Mouse (Mus musculus) large intestine, adult 2 months (tissue): ENCODE data around the gene Olfr161. TPM values are rescaled to one million over a fixed set of nuclear protein-coding genes. Genes with fewer than 3 reads are reported as not detected.
"Not testable (repeated sequence)": the region's sequence is repeated elsewhere in the genome, so short reads cannot be mapped to it uniquely, and the experiment has no call there.

ENCODE experiments used
- DNase-seq: peaks from one replicate; pipeline ENCODE4 v3.0.0-alpha.2; 2012; ENCODE audit warnings: low read depth, low spot score
- WGBS: fragments of 180-500 bp; shearing (Covaris S2); methylation state at CpG from one replicate; pipeline ENCODE4 v1.1.7; 2018; 5-methylcytosine and 5-hydroxymethylcytosine counted together
- polyA plus RNA-seq: library from polyadenylated mRNA; depleted of rRNA; stranded (reverse); fragments of >200 nt; gene quantifications from 2 replicates; pipeline ENCODE4 v1.2.3, GENCODE M21; 2012; rRNA removed

The Olfr161 gene
- not detected in 2 replicates for polyA plus RNA-seq

DNA sequence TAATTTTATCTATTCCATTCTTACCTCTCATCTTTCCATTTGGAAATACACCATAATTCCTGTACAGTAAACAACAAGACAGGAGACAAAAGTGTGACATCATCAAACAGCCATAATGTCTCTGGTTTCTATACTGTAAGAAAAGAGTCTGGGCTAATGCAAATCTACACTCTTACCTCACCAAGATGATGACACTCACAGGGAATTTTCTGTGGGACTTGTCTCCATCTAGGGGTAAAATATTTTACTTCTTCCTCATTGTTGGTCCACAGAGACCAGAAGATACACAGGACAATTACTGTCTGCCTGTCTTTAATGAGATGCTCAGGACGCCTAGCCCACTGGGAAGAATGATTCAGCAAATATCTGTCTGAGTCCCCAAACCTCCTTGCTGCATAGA, at the start of gene Olfr161:
TSS of gene Olfr161 (plus strand) at position 352 of the 400 bp plus-strand sequence.
- WGBS: 66% methylated on average over 1 of the region's 1 CpGs
- no peak for DNase-seq

DNA sequence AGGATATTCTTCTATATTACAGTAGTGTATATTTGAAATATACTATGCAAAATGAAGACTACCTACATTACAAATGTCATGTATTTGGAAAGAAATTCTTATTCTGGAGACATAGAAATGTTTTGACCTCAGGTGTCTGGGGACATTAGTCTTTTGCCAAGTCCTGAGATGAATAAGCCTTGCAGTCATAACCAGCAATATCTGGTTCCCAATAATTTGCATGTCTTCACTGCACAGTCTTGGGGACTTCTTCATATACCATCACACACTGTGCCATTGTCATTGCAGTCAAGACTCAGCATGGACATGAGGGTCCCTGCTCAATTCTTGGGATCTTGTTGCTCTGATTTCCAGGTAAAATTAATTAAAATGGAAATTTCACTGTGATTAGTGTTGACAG, 27.3 kb upstream of the Olfr161 start:
- no peak for DNase-seq

GRCm38 (mm10) chr16:3577658-3578057, 13.2 kb upstream of the Olfr161 start:
- 66% methylated on average over 1 of the region's 1 CpGs for WGBS
- not testable (repeated sequence) for DNase-seq

DNA sequence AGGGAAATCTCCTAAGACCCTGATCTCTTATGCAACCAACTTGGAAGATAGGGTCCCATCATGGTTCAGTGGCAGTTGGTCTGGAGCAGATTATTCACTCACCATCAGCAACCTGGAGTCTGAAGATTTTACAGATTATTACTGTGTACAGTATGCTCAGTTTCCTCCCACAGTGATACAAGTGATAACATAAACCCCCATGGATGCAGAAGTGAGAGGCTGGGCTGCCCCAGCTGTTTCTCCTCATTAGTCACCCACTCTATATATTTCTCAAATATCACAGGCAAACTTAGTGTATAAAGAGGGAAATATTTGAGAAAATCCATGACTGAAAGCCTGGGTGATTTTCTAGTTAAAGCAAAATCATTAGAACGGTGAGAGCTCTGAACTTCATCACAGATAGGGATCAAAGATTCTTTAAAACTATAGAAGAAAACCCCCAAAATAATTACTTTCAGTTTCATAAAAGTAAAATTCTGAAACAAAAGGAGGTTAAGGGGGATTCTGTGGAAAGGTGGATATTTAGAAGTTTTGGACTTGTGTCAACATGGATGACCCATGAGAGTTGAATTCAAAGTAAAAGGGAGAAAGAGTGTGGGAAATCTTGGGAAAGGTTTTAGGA, 12.5 kb upstream of the Olfr161 start:
- WGBS: 80% methylated on average over 1 of the region's 1 CpGs
- DNase-seq: not testable (repeated sequence)

DNA sequence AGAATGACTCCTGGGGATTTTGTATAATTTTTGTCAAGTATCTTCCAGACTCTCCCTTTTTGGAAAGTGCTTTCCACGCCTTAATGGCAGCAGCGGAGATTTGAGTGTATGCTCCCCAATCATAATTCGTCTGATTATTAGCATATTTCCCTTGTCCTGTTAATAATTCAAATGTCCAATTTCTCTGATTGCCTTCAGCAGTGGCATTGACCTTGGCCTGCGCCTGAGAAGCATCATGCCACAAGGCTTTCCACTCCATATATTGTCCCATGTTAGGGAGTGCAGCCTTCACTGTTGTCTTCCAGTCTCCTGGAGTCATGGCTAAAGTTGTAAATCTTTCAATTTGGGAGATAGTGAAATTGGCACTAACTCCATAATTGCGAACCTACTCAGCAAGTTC, 40.5 kb downstream of the Olfr161 start:
- not testable (repeated sequence) for DNase-seq
- WGBS: 85% methylated on average over 5 of the region's 5 CpGs

DNA sequence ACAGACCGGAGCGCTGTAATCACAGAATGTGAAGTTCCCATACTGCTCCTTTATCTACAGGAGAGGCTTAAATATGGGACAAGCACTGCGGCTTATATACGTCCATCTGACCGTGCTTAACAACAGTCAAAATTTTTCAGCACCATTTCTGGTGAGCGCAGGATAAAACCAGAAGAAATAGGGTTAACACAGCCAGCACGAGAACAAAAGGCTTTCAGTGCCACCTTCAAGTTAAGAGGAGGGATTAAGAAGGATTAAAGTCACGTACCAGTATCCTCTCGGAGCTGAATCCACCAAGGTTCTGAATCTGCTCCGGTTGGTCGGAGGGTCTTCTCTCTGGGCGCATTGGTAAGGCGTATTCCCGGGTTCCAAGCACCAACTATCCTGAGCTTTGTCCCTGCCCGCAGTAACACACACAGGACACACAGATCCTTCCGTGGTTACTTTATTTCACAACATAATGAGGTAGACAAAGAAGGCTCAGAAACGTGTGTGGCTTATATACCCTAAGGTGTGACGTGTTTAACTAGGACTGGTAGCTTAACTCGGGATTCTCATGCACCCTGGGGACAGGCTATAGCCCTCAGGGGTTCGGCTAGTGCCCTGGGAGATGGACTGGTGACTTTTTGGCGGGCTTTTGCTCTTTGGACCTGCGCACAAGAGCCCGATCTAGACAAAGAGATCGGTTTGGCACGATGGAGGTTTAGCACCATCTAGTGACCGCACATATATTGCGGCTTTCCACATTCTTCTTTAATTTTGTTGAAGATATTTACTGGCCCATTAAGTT, 41.9 kb downstream of the Olfr161 start:
- not testable (repeated sequence) for DNase-seq
- 44% methylated on average over 27 of the region's 27 CpGs for WGBS

Other genes starting within 250 kb of the Olfr161 start
- gene Mefv, start 127.1 kb downstream of the Olfr161 start, polyA plus RNA-seq: 0.71 and 1.2 TPM in 2 replicates
- gene Zfp263, start 153.1 kb downstream of the Olfr161 start, polyA plus RNA-seq: 5.2 and 7.7 TPM in 2 replicates
- gene Olfr15, start 239.8 kb downstream of the Olfr161 start, polyA plus RNA-seq: not detected in 2 replicates